Mouse (Mus musculus) CH12.LX (cell line): ENCODE measurements around the gene Pou2f1. TPM values are rescaled to one million over a fixed set of nuclear protein-coding genes. Genes with fewer than 3 reads are reported as not detected.

Experiments used
- DNase-seq: peaks from one replicate; pipeline ENCODE4 v3.0.0-alpha.2; 2013; ENCODE audit errors: extremely low read depth
- H3K27ac ChIP-seq: 2 replicates; pipeline ENCODE4 v1.5.1; 2012; ENCODE audit warnings: low read depth, mild to moderate bottlenecking, control low read depth, moderate library complexity; ENCODE audit not compliant: insufficient read depth
- H3K27me3 ChIP-seq: replicated peaks from 2 replicates; pipeline ENCODE3; 2012; ENCODE audit warnings: inconsistent platforms
- H3K36me3 ChIP-seq, 2 experiments: replicated peaks in 1 of 2; 2 replicates each; pipeline versions ENCODE3 to v1.6.1; 2012; ENCODE audit warnings: inconsistent platforms in 1 of 2, low read length in 1 of 2, mild to moderate bottlenecking in 1 of 2, mixed read lengths in 1 of 2, moderate library complexity in 1 of 2; ENCODE audit not compliant: control insufficient read depth in 1 of 2, insufficient read depth in 1 of 2
- H3K4me1 ChIP-seq, 2 experiments: 2 replicates each; pipeline ENCODE4 v1.6.1; 2012; ENCODE audit warnings: inconsistent platforms in 1 of 2, moderate library complexity in 1 of 2; ENCODE audit not compliant: insufficient read depth in 2 of 2, control insufficient read depth in 1 of 2
- H3K4me2 ChIP-seq: 2 replicates; pipeline ENCODE4 v1.6.1; 2012; ENCODE audit warnings: low read depth, mild to moderate bottlenecking, control low read depth; ENCODE audit not compliant: poor library complexity, insufficient read depth, severe bottlenecking
- H3K4me3 ChIP-seq, 3 experiments: fragments of 150-350 bp in 1 of 3; sonication (generic) in 1 of 3; replicated peaks in 1 of 3; 2 replicates each; pipeline versions ENCODE3 to v1.5.1; 2011 to 2012; ENCODE audit warnings: low read depth in 2 of 3, low read length in 2 of 3, mild to moderate bottlenecking in 2 of 3, moderate library complexity in 2 of 3, control low read depth in 1 of 3, improper control_type of control experiment in 1 of 3, inconsistent platforms in 1 of 3, mixed read lengths in 1 of 3; ENCODE audit not compliant: poor library complexity in 1 of 3
- H3K79me2 ChIP-seq: replicated peaks from 2 replicates; pipeline ENCODE4 v1.6.1; 2012; ENCODE audit warnings: mild to moderate bottlenecking, moderate library complexity; ENCODE audit not compliant: control insufficient read depth, poor library complexity, insufficient read depth, severe bottlenecking; ENCODE audit errors: extremely low read depth
- H3K9ac ChIP-seq: 2 replicates; pipeline ENCODE4 v1.6.1; 2012; ENCODE audit warnings: low read depth, mild to moderate bottlenecking, control low read depth, moderate library complexity; ENCODE audit not compliant: insufficient read depth
- H3K9me3 ChIP-seq: replicated peaks from 2 replicates; pipeline ENCODE3; 2012; ENCODE audit warnings: low read length, inconsistent platforms, mixed read lengths
- CHD1 ChIP-seq: IDR thresholded peaks from 2 replicates; pipeline ENCODE4 v1.6.1; 2012; ENCODE audit warnings: low read depth, low read length, improper control_type of control experiment, inconsistent platforms
- CTCF ChIP-seq, 2 experiments: IDR thresholded peaks in 1 of 2; conservative IDR thresholded peaks in 1 of 2; 2 replicates each; pipeline ENCODE4 v1.5.1; 2011 to 2012; ENCODE audit warnings: low read depth in 2 of 2, low read length in 2 of 2, improper control_type of control experiment in 1 of 2, inconsistent platforms in 1 of 2, mild to moderate bottlenecking in 1 of 2, moderate library complexity in 1 of 2
- E2F4 ChIP-seq: IDR thresholded peaks from 2 replicates; pipeline ENCODE4 v1.6.1; 2011; ENCODE audit warnings: low read depth, low read length, improper control_type of control experiment; ENCODE audit not compliant: insufficient replicate concordance
- EP300 ChIP-seq: IDR thresholded peaks from 2 replicates; pipeline ENCODE4 v1.6.1; 2011; ENCODE audit warnings: low read length, improper control_type of control experiment
- IRF4 ChIP-seq: IDR thresholded peaks from 2 replicates; pipeline ENCODE4 v1.6.1; 2014; ENCODE audit warnings: low read depth, mild to moderate bottlenecking, inconsistent platforms, low read length, improper control_type of control experiment
- JUN ChIP-seq: IDR thresholded peaks from 2 replicates; pipeline ENCODE4 v1.6.1; 2011; ENCODE audit warnings: low read depth, mild to moderate bottlenecking, low read length, improper control_type of control experiment, moderate library complexity; ENCODE audit not compliant: insufficient read depth
- JUND ChIP-seq: conservative IDR thresholded peaks from 2 replicates; pipeline ENCODE4 v1.6.1; 2011; ENCODE audit warnings: low read depth, low read length, improper control_type of control experiment
- MEF2A ChIP-seq: IDR thresholded peaks from 2 replicates; pipeline ENCODE4 v1.6.1; 2014; ENCODE audit warnings: low read depth, mild to moderate bottlenecking, inconsistent platforms, low read length, improper control_type of control experiment, borderline replicate concordance
- MXI1 ChIP-seq: IDR thresholded peaks from 2 replicates; pipeline ENCODE4 v1.6.1; 2011; ENCODE audit warnings: mild to moderate bottlenecking, low read depth, low read length, improper control_type of control experiment
- NELFE ChIP-seq: IDR thresholded peaks from 2 replicates; pipeline ENCODE4 v1.6.1; 2011; ENCODE audit warnings: low read depth, low read length, improper control_type of control experiment
- POLR2AphosphoS2 ChIP-seq: IDR thresholded peaks from 2 replicates; pipeline ENCODE4 v1.6.1; 2011; ENCODE audit warnings: low read depth, low read length, improper control_type of control experiment
- RCOR1 ChIP-seq: conservative IDR thresholded peaks from 2 replicates; pipeline ENCODE4 v1.6.1; 2012; ENCODE audit warnings: low read depth, mild to moderate bottlenecking, inconsistent platforms, low read length, improper control_type of control experiment
- ZNF384 ChIP-seq: IDR thresholded peaks from 2 replicates; pipeline ENCODE4 v1.6.1; 2012; ENCODE audit warnings: low read depth, low read length, improper control_type of control experiment, inconsistent platforms
- dilution Hi-C: fragments of 300-500 bp; cut with MboI; formaldehyde crosslinking; loops from 2 replicates; pipeline ENCODE4 v1.14.3; 2020; ENCODE audit warnings: low sequenced_read_pairs; ENCODE audit not compliant: extremely low pct_unique_long_range_greater_than_20kb, extremely low pct_ligation_motif_present
- in situ Hi-C: fragments of 300-500 bp; cut with MboI; formaldehyde crosslinking; loops from 3 replicates; pipeline ENCODE4 v1.14.3; 2019; ENCODE audit warnings: low sequenced_read_pairs, low pct_ligation_motif_present, low pct_unique_long_range_greater_than_20kb, mixed read lengths
- polyA plus RNA-seq: library from polyadenylated mRNA; unstranded; fragments of >175 nt; gene quantifications from 2 replicates; pipeline ENCODE4 v1.2.1, GENCODE M21; 2012; ENCODE audit warnings: low read depth; ENCODE audit not compliant: insufficient read length
- total RNA-seq, 2 experiments: library from RNA; depleted of rRNA; stranded (reverse); fragments of 300-350 nt in 1 of 2; fragments of >200 nt in 1 of 2; gene quantifications; 2 replicates each; pipeline ENCODE4 v1.2.3; 2012 to 2014

Gene Pou2f1
- total and polyA plus RNA-seq, 3 experiments = 6.4 to 18.3 (median 7.4) TPM

DNA sequence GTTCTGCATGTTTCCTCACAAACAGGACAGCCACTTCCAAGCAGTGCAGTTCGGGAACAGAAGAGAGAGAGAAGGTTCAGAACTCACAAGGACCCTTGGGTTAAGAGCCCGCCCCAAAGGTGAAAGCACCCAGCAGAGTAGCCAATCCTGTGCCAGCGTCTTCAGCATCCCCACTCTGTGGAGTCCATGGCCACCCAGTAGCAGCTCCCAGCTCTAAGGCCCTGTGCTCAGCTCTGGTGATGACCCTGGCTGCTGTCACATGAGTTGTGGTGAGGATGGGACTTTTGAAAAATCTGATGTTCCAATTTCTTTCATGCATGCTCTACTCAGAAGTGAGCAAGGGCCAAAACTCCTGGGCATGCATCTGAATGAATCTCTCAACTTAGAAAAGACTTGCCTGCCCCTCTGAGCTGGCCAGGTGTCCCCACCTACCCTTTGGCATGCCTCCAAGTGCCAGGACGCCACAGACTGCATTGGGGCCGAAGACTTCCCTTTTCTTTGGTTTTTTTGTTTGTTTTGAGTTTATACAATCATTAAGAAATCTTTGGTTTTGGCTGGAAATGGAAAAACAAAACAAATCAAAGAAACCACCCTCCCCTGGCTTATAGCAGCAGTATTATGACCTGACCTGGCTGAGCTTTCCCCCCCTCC lies 135.7 kb downstream of the Pou2f1 start:
- no peak overlapping the region for H3K4me3 ChIP-seq
- H3K9me3 ChIP-seq = no peaks in the 10 kb centered on the region
- H3K4me2 ChIP-seq = no peak overlapping the region
- H3K27me3 ChIP-seq = no peaks in the 10 kb centered on the region
- H3K4me1 ChIP-seq = peaks cover 0 to 6% of the 10 kb centered on the region in 2 experiments; a peak in 2 of 4 replicates
- TF ChIP-seq CHD1 (no peak), JUN (no peak), E2F4 (no peak), POLR2AphosphoS2 (no peak), JUND (no peak), NELFE (no peak), RCOR1 (no peak), MXI1 (no peak), IRF4 (no peak), CTCF (conservative IDR thresholded peaks at IDR 0.05 in 1 of 2, IDR thresholded peaks at IDR 0.05 in 1 of 2; ENCODE audit: low read depth in 2 of 2, low read length in 2 of 2) (no peak), MEF2A (no peak), EP300 (no peak)
- H3K27ac ChIP-seq = no peak overlapping the region
- no peaks in the 10 kb centered on the region for H3K79me2 ChIP-seq
- no peak overlapping the region for H3K9ac ChIP-seq
- in situ Hi-C loops (no loop called here), dilution Hi-C loops (no loop called here)
- no peak for DNase-seq
- H3K36me3 ChIP-seq = peaks cover 5 to 49% of the 10 kb centered on the region in 2 experiments

DNA sequence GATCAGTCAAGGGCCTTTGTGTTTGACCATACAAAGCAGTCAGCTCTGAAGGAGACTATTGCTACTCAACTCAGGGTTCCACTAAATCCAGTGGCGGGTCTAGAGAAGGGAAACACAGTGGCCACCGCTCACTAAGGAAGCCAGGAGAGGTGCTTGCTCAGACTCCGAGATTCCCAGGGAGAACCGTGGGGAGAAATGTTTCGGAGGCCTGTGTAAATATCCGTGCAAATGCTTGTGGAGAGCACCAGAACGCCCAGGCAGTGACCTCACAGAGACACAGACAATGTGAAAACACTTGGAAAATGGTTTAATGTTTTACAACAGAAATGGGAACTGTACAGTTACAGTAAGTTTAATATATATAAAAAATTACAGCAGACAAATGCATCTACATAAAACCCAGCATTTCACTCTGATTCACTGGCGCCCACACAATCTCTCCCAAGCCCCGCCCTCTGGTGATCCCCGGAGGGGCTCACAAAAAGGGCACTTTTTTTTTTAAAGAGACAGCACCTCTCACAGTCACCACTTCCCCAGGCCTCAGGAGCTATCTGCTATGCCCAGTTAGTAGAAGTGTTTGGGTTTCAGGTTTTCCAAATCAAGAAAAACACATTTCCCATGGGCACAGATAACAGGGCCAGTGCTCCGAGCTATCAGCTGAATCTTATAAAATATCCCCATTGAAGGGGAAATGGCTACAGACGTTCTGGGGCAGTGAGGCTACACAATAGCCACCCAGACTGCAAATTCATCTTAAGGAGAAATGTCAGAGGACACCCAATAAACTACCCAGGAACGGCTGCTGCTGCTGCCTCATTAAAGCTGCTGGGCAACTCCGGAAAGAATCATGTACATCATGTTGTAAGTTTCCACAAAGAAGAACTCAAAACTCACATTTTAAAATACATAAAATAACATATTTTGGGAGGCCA lies 137.3 kb downstream of the Pou2f1 start:
- Histone ChIP-seq H3K27ac (no peak overlapping the region), H3K9ac (no peak overlapping the region), H3K4me2 (no peak overlapping the region), H3K79me2 (no peaks in the 10 kb centered on the region), H3K9me3 (no peaks in the 10 kb centered on the region), H3K4me1 (peaks cover 0 to 6% of the 10 kb centered on the region in 2 experiments; a peak in 2 of 4 replicates), H3K27me3 (no peaks in the 10 kb centered on the region), H3K4me3 (no peak overlapping the region), H3K36me3 (peaks cover 3 to 41% of the 10 kb centered on the region in 2 experiments)
- in situ Hi-C loops = no loop called here
- DNase-seq = no peak
- dilution Hi-C loops = no loop called here
- no peak for TF ChIP-seq JUN
- peak; percentile 61 for TF ChIP-seq ZNF384
